Mouse (Mus musculus) heart, postnatal 10 days (tissue): ENCODE results near the gene Wipf2. TPM values are rescaled to one million over a fixed set of nuclear protein-coding genes. Genes with fewer than 3 reads are reported as not detected.

Source experiments
- DNase-seq, 2 experiments: peaks; one replicate each; pipeline ENCODE4 v3.0.0; 2021
- intact Hi-C: fragments of 180-260 bp; cut with DNase I; formaldehyde crosslinking; loops from one replicate; pipeline ENCODE4 v1.15.1; 2025
- total RNA-seq, 2 experiments: library from RNA; stranded (reverse); gene quantifications; 2 replicates each; pipeline ENCODE4 v1.2.3; 2021

Wipf2 gene
- total RNA-seq, 2 experiments from 2014 or later, result 12.4 to 13.0 TPM

- DNase-seq, result no peak
These were observed 90.4 kb downstream of the Wipf2 start for GRCm38 (mm10) chr11:98953835-98954320.

GRCm38 (mm10) chr11:98954373-98954772 lies 90.9 kb downstream of the Wipf2 start:
- DNase-seq, result peak; percentile 85 to 91
- intact Hi-C loops, result loop anchor here (2.0 kb wide), 1 partner anchor 14 kb away; no protein-coding TSS in a partner anchor

More at GRCm38 (mm10) chr11:98953835-98954320, 90.4 kb downstream of the Wipf2 start:
- intact Hi-C loops, result loop anchor here (2.0 kb wide), 1 partner anchor 13 kb away; no protein-coding TSS in a partner anchor

Other genes with a start within 250 kb of the Wipf2 start
- 10 to 100 TPM; 15.6 to 18.0 TPM for gene Gm12355, start 238.0 kb upstream of the Wipf2 start, total RNA-seq
- 1 to 10 TPM; 4.0 to 5.3 TPM for gene Gsdma3, start 237.3 kb upstream of the Wipf2 start, total RNA-seq
- under 1 TPM; 0.24 to 0.30 TPM for gene Gsdma2, start 216.9 kb upstream of the Wipf2 start, total RNA-seq
- not detected for gene Gsdma, start 199.3 kb upstream of the Wipf2 start, total RNA-seq
- gene Psmd3, start 181.1 kb upstream of the Wipf2 start, total RNA-seq, result 100 to 1,000 TPM; 131 to 132 TPM
- not detected for gene Csf3, start 162.4 kb upstream of the Wipf2 start, total RNA-seq
- gene Med24, start 134.2 kb upstream of the Wipf2 start, total RNA-seq, result 10 to 100 TPM; 44.9 to 52.1 TPM
- gene Thra, start 123.0 kb upstream of the Wipf2 start, total RNA-seq, result 100 to 1,000 TPM; 172 to 190 TPM
- gene Nr1d1, start 88.3 kb upstream of the Wipf2 start, total RNA-seq, result 10 to 100 TPM; 31.1 to 32.7 TPM
- gene Msl1, start 68.1 kb upstream of the Wipf2 start, total RNA-seq, result 10 to 100 TPM; 70.3 to 83.4 TPM
- 10 to 100 TPM; 29.0 to 29.7 TPM for gene Casc3, start 58.7 kb upstream of the Wipf2 start, total RNA-seq
- under 1 TPM; 0.79 to 0.87 TPM for gene Rapgefl1, start 26.9 kb upstream of the Wipf2 start, total RNA-seq
- gene Cdc6, start 44.2 kb downstream of the Wipf2 start, total RNA-seq, result 1 to 10 TPM; 3.3 to 3.6 TPM
- gene Rara, start 64.2 kb downstream of the Wipf2 start, total RNA-seq, result 10 to 100 TPM; 31.9 to 33.0 TPM
- gene Gjd3, start 119.4 kb downstream of the Wipf2 start, total RNA-seq, result 1 to 10 TPM; 1.3 to 2.0 TPM
- gene Top2a, start 160.6 kb downstream of the Wipf2 start, total RNA-seq, result 10 to 100 TPM; 53.3 to 57.0 TPM
- 100 to 1,000 TPM; 192 to 218 TPM for gene Igfbp4, start 177.6 kb downstream of the Wipf2 start, total RNA-seq
- gene Tns4, start 225.7 kb downstream of the Wipf2 start, total RNA-seq, result under 1 TPM; 0.12 TPM